Mouse (Mus musculus): ENCODE data around the gene Ppp1r32.

Gene Ppp1r32

GRCm38 (mm10) chr19:10458096-10458495 lies 24.6 kb downstream of the Ppp1r32 start:
- no peak for DNase-seq (ENCODE audit: extremely low spot score, low spot score)

GRCm38 (mm10) chr19:10457484-10457800 lies 25.3 kb downstream of the Ppp1r32 start:
- DNase-seq (ENCODE audit: extremely low spot score, low spot score): peak; percentile 90

GRCm38 (mm10) chr19:10456752-10457483 lies 25.8 kb downstream of the Ppp1r32 start, which contains the start of gene Lrrc10b:
Gene Lrrc10b (minus strand): TSS chr19:10457473.
- peak; percentile 77 for DNase-seq (ENCODE audit: extremely low spot score, low spot score)

- no peak for DNase-seq (ENCODE audit: extremely low spot score, low spot score)
Observed at GRCm38 (mm10) chr19:10455437-10455806, 27.3 kb downstream of the Ppp1r32 start.

GRCm38 (mm10) chr19:10454718-10455436 lies 27.9 kb downstream of the Ppp1r32 start:
- no peak for DNase-seq (ENCODE audit: extremely low spot score, low spot score)

GRCm38 (mm10) chr19:10449708-10450107 lies 33.0 kb downstream of the Ppp1r32 start:
- DNase-seq (ENCODE audit: extremely low spot score, low spot score): peak; percentile 75

DNA sequence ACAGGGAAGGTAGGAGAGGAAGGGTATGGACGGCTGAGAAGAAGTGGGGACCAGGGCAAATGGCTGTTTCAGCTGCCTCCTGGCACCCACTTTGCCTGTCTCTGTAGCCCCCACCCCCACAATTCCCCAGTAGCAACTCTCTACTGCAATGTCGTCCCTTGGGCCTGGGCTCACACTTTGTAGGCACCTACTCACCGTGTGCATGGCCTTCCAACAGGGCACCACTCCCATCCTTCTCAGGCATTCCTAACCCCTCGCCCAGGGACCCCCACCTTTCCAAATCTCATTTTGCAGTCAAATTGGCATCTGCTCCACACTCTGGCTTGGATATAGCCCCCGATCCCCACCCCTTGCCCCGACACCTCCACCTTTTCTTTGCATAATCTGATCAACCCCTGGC lies 33.5 kb downstream of the Ppp1r32 start:
- no peak for DNase-seq (ENCODE audit: extremely low spot score, low spot score)

DNA sequence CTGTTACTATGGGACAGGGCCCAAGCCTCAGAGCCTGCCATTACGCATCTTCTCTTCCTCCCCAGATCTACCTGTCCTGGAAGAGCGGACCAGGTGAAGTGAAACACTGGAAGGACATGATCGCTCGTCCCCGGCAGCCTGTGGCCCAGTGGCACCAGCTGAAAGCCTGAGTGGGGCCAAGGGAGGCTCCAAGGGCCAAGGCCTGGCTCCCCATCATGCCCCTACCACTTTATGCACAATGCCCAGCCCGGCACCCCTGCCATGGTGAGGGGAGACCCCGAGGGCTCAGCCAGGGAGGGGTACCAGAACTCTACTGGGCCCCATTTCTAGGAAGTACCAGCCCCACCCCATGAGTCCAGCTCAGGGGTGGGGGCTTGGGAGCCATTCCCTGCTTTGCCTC lies 34.5 kb downstream of the Ppp1r32 start:
- no peak for DNase-seq (ENCODE audit: extremely low spot score, low spot score)

GRCm38 (mm10) chr19:10444685-10445369 lies 37.9 kb downstream of the Ppp1r32 start:
- no peak for DNase-seq (ENCODE audit: extremely low spot score, low spot score)

DNA sequence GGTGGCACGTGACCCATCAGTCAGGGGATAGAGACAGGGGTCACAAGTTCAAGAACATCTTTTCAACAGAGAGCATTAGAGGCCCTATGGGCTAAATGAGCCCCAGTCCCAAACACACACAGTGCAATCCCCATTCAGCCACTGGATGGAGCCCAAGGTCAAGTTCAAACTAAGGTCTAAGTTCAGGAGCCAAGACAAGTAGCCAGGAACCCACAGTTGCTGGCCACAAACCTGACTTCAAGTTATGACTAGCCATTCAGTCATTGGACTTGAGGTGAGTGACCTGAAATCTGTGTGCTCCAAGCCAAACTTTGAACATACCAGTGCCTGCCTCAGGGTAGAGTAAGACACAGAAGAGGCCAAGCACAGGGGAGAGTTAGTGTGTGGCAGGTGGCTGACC lies 45.2 kb downstream of the Ppp1r32 start:
- DNase-seq (ENCODE audit: extremely low spot score, low spot score): no peak

DNA sequence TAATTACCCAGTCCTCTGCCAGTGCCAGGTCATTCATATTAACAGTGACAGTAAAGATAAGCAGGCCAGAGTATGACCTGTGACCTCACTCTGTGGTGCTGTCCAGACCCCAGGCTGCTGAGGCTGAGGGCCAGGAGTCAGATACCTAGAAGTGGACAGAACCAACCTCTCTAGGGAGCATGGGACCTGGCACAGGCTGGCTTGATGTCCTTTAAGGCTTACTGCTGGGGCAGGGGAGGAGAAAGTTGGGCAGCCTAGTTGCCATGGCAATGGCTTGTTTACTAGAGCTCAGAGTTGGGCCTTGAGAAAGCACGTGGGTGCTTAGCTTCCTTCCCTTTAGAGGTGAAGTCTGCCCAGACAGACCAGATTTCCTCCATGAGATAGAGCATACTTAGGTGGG lies 46.0 kb downstream of the Ppp1r32 start:
- no peak for DNase-seq (ENCODE audit: extremely low spot score, low spot score)

DNA sequence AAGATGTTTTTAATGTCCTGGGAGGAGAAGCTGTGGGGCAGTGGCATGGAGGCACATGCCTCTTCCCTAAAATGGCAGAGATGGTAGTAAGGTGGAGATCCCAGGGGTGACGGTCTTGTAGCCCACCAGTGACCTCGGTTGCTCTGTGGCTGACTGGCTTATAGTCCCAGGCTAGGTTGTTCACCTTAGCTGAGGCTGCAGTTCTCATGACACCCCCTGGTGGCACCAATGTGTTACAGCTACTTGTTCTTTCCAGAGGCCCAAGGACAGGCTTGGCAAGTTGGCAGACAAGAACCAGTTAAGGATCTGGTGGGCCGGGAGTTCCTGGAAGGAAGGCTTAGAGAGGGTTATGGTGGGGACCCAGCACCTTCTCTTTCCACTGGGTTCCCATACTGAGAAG lies 46.8 kb downstream of the Ppp1r32 start:
- peak; percentile 70 for DNase-seq (ENCODE audit: extremely low spot score, low spot score)

DNA sequence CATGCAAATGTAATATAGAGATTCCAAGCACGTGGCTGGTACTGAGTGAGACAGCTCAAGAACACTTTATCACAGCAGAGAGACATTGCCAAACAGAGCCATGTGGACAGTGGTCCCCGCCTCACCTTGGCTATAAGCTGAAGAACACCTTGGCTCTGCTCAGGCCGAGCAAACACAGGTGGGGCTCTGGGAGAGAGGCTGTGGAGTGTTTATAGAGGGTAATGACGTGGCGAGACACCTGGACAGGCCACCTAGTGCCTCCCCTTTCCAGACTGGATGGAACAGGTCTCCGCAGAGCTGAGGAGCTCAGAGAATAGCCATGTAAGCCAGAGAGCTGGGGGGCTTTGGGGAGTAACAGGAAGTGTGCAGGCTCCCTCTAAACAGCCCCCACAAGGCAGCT lies 47.8 kb downstream of the Ppp1r32 start:
- no peak for DNase-seq (ENCODE audit: extremely low spot score, low spot score)

DNA sequence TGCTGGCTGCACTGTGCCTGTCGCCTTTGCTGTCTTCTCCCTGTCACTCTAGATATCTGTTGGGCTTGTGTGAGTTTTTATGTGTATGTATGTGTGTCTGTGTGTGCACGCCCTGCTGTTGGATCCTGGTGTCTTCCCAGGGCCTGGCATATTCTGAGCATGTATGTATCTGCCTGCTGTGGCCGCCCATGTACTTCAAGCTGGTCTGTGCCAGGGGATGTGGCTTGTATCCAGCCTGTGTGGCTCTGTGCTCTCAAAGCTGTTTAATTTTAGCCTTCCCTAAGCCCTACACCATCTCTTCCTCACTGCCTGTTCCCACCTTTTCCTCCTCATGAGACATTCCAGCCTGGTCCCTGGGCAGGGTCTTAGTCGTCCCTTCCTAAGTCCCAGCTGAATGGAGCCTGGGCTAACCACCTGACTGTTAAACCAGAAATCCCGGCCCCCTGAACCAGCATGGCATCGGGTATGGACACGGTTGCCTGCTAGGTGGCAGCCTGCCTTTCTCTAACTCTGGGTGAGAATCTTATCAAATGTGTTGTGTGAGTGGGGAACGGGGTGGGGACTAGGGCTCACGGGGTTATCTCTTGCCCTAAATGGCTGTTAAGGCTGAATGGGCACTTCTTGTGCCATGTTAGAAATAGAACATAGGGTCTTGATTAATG lies 48.7 kb downstream of the Ppp1r32 start:
- no peak for DNase-seq (ENCODE audit: extremely low spot score, low spot score)

DNA sequence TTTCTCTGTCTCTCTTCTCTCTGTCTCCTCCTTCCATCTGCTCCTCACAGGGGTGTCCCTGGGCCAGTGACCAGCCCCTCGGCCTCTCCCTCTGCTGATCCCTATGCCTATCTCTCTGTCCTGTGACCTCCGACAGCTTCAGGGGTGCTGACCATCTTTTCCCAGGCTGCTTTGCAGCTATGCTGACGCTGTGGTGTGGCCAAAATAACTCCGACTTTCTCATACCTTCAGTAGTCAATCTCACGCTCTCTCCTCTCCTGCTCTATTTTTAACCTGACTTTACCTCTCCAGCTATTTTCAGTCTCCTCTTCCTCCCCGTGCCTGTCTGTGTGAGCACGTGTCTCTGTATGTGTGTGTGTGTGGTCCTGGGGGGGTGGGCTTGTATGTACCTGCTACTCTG lies 49.5 kb downstream of the Ppp1r32 start:
- no peak for DNase-seq (ENCODE audit: extremely low spot score, low spot score)

DNA sequence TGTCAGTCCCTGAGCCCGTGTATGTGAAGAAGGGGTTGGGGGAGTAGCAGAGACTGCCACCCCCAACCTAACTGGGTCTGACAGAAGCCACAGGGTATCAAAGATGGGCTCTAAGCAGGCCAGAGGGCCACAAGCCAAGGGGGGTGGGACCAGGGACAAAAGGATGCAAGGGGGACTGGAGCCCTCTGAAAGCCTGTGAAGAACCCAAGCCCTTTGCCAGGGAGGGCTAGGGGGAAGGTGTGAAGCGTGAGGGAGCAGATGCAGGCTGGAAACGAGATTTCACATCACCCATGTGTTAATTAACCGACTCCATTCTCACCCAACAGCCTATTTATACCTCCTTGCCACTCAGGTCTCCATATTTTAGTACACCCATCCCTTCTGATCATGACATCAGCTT lies 50.9 kb downstream of the Ppp1r32 start:
- DNase-seq (ENCODE audit: extremely low spot score, low spot score): no peak

DNA sequence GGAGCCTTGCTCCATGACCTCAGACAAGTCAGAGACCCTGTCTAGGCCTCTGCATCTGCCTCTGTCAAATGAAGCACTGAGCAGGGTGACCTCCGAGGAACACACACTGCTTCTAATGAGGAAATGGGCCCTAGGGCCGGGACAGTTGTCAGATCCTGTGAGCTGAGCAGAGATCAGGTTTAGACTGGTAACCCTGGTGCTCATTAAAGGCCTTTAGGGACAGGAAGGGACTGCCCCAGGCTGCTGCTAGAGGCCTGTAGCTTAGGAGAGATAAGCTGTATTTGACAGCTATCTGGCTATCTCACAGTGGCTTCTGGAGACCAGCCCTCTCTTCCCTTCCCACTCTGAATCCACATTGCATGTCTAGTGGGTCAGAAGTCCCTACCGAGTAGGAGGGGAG lies 51.3 kb downstream of the Ppp1r32 start:
- DNase-seq (ENCODE audit: extremely low spot score, low spot score): no peak

DNA sequence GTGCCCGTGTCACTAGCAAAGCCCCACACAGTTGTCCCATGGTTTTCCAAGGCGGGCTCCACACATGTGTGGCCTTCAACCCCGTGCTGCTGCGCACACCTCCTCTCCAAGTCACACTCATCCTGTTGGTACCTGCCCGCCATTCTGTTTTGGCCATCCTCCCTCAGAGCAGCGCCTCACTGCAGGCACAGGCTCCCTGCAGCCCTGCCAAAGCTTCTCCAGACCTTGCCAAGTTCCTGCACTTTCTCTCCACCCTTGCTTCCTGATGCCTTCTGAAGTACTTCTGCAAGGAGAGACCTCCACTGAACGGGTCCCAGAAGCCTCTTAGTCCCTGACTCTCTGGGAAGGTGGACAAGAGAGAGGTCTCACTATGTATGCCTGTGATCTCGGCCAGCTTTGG lies 53.4 kb downstream of the Ppp1r32 start:
- DNase-seq (ENCODE audit: extremely low spot score, low spot score): no peak

- DNase-seq (ENCODE audit: extremely low spot score, low spot score): no peak
Observed at GRCm38 (mm10) chr19:10427431-10427830, 55.3 kb downstream of the Ppp1r32 start.

DNA sequence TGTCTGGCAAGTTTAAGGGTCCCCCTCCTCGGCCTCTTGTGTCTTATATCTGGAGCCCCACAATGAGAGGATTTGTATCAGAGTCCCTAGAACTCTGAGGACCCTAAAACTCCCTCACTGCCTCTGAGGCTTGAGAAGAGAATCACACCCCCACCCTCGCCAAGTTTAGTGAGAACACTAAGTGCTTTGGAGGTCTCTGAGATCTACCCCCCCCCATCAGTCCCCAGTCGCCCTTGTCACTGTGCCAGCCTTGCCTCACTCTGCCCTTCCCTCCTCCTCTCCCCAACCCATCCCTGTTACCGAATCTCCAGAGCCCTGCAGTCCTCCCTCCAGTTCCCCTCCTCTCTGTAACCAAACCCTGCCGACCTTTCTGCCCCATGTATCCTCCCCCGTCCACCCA lies 55.9 kb downstream of the Ppp1r32 start:
- DNase-seq (ENCODE audit: extremely low spot score, low spot score): no peak

- DNase-seq (ENCODE audit: extremely low spot score, low spot score): no peak
Observed at GRCm38 (mm10) chr19:10426312-10426711, 56.4 kb downstream of the Ppp1r32 start.

Measured in neural tube, embryonic 10.5 days (tissue).